Mouse (Mus musculus): Measurements from ENCODE around the gene Vwa7.
"Not testable (repeated sequence)": the region's sequence is repeated elsewhere in the genome, so short reads cannot be mapped to it uniquely, and the experiment has no call there.

- TF ChIP-seq EP300 (IDR thresholded peaks at IDR 0.05; ENCODE audit: insufficient read depth, low read depth, low read length); CTCF (IDR thresholded peaks at IDR 0.05): not testable (repeated sequence)
Observed at GRCm38 (mm10) chr17:34971694-34972068, 44.7 kb upstream of the Vwa7 start.

Data from heart, adult 2 months (tissue).